Mouse (Mus musculus) ES-Bruce4 (cell line): Measurements from ENCODE around the gene Synpo2l.

Experiments used
- CTCF ChIP-seq: IDR thresholded peaks from one replicate; pipeline ENCODE4 v1.8.1; 2011; ENCODE audit warnings: low read depth, low read length
- POLR2A ChIP-seq: IDR thresholded peaks from one replicate; pipeline ENCODE4 v1.8.1; 2011; ENCODE audit warnings: low read length; ENCODE audit not compliant: insufficient read depth

DNA sequence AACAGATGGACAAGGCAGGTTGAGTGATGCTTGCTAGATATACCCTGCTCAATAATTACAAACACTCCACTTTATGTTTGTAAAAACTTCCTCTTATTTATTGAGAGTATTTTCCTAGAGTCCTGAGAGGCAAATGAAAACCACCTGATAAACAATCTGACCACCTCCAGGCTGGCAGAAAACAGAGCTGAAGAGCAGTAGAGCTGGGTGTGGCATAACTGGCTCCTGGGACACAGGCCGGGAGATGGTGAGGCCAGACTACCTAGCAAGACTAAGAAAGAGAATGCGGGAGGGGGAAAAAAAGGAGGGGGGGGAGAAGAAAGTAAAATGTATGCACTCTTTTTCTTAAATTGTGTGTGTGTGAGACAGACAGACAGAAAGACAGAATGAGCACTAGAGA is 45.7 kb downstream of the Synpo2l start:
- TF ChIP-seq CTCF = no peak
- no peak for TF ChIP-seq POLR2A
